Mouse (Mus musculus) cerebellum, postnatal 14 days (tissue): ENCODE data around the gene Tcp10c.
"Not testable (repeated sequence)": the region's sequence is repeated elsewhere in the genome, so short reads cannot be mapped to it uniquely, and the experiment has no call there.

Experiments
- DNase-seq, 2 experiments: peaks; one replicate each; pipeline ENCODE4 v3.0.0; 2021; ENCODE audit warnings: mixed read lengths in 2 of 2

Gene Tcp10c

DNA sequence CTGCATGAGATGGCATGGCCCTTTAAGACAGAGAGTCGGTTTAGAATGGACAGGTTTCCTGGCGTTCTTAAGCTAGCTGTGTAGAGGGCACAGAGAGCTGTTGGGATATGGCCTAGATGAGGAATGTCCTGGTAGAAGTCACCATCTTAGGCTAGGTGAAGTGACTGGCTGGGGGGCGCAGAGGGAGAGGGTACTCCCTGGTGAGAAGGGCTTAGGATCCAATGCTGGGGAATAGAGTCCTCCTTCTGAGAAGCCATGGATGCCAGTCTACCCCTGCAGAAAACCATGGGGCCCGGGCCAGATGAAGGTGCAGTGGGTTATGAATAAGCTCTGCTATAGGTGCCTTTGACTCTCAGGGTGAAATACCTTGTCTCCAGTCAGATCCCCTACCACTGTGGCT is at the start of gene Tcp10c:
Gene Tcp10c (plus strand): TSS at position 52 of the 400 bp plus-strand sequence.
- not testable (repeated sequence) for DNase-seq

DNA sequence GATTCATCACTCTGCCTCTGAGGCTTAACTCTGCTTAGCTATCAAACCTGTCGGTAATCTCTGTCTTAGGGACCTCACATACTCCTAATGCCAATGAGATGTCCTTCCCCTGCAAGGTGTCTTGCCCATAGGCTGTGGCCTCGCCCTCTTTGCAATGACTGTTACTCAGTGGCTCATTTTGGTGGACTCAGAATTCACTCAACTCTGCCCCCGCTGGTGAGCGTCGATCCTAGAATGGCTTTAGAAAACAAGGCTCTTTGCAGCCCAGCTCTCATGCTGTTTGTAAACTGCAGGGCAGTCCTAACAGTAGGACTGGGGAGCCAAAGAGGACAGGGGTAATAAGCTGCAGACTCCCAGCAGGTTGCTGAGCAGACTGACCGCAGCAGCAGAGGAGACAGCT is 46.5 kb upstream of the Tcp10c start:
- peak; percentile 15 to 26 for DNase-seq

DNA sequence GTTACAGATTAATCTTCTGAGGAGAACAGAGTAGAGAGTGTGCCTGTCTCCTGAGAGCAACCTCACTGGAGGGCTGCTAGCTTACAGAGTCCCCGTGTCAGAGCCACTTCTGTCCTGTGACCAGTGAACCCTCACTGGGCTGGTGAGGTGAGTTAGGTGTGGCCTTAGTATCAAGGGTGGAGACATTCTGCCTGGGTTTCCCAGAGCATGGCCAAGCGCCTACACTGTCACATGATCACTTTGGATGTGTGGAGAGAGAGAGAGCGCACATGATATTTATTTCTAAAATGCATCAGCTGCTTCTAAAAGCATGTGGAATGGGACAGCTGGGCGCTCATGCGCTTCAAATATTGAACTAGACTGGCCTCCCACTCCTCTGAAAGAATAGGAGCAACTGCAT is 46.0 kb upstream of the Tcp10c start:
- DNase-seq = not testable (repeated sequence)

DNA sequence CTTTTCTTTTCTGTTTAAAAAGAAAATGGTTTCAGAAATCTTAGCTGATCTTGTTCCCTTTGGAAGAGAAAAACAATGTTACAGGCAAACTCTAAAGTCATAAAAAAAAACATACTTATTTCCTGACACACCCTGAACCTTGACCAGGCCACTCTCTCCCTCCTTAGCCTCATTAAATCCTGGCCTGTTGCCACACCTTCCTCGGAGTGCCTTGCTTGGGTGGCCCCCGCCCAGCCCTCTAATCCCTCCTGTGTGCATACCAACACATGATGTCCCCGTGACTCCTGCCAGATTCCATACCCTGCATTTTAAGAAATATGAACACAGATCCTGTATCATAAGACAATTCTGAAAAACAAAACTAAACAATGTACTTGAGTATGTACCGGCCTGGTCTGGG is 45.6 kb upstream of the Tcp10c start:
- not testable (repeated sequence) for DNase-seq

DNA sequence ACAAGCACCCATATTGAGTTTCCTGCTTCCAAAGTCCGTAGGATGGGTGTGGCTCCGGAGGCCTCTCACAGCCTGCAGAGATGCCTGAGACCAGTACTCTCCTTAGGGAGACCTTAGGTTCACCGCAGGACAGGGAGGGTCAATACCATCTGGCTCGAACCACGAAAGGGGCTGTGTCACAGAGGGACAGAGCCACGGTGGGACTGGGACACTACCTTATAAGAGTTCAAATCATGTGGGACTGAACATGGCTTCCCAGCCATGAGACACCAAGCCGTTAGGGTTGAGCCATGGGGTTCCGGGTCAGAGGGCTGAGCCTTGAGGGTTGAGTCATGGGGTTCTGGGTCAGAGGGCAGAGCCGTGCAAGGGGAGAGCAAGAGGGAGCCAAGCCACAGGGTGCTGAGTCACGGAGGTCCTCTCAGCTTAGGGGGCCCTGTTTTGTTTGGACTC is 45.2 kb upstream of the Tcp10c start:
- not testable (repeated sequence) for DNase-seq

DNA sequence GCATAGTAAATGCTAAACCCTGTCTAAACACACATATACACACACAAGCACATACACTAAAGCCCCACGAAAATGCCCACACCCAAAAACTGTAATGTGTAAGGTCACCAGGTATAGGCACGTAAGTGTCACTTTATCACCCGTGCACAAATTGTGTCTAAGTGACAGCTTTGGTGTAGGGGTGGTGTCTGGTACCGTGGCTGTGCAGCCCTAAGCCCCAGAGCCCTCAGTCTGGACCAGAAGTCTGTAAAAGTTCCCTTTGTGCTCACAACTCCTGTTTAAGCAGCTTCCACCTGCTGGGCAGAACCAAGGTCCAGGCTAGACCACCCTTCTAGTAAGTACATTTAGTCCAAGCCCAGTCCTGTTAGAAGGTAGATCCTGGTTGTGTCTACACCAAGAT is 24.4 kb upstream of the Tcp10c start:
- DNase-seq = not testable (repeated sequence)

DNA sequence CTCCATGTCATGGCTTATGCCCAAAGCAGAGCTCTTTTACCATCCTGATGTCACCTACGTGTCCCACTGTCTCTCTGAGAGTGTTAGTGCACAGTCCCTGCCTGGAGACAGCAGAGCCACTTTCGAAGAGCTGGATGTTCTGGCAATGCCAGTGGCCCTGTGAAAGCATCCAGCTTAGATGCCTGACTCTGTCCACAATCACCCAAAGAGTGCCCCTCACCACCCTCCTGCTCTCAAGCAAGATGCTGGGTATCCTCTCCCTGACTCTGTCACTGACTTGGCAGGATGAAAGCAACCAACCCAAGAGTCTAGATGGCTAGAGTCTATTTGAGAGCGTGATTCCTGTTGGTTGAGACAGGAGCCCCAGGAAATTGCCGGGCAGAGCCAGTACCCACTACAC is 23.2 kb upstream of the Tcp10c start:
- not testable (repeated sequence) for DNase-seq

DNA sequence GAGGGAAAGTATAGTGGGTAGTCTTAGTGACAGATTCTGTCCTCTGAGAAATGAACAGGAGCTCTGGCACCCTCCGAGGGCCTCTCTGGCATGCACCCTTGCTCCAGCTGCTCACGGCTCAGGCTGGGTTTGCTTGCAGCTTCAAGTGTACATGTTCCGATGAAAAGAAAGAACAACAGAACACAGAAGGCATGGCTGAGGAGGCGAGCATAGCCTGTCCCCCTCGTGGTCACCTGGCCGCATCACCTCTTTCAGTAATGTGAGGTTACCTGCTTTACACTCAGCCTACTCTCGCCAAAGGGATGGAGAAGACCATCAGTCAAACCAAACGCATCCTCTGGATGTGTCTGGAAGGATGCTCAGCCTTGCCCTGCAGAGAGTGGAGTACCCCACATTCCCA is 21.9 kb upstream of the Tcp10c start:
- not testable (repeated sequence) for DNase-seq

DNA sequence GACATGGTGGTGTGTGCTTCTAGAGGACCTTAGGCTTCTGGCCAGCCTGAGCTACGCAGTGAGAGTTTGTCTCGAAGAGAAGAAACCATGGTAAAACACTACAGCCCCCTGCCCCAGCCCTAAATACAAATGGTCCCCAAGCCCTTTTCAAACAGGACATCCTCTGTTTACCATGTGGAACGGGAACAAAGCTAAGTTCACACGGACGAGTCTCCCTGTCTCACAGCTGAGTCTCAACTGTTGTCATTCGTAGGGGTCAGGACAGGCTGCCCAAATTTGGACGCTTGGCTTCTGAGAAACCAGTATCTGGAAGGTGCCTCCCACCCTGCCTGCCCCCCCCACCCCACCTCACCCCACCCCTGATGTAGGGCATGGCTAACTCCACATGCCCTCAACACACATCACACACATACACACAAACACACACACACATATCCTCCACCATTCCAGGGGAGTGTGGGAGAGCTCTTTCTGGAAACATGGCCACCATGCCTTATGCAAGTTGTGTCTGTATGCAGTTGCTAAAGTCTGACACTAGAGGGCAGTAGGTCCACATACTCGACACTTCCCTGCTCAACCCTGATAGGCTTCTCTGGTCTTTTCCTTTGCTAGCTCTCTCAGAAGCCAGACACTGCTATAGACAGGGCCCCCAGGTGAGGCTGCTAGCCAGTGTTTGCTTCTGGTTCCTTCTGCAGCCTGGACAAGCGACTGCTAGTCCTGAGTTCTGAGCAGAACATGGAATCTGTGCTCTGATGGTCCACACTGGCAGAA is 17.2 kb upstream of the Tcp10c start:
- DNase-seq = peak; percentile 69 to 70

DNA sequence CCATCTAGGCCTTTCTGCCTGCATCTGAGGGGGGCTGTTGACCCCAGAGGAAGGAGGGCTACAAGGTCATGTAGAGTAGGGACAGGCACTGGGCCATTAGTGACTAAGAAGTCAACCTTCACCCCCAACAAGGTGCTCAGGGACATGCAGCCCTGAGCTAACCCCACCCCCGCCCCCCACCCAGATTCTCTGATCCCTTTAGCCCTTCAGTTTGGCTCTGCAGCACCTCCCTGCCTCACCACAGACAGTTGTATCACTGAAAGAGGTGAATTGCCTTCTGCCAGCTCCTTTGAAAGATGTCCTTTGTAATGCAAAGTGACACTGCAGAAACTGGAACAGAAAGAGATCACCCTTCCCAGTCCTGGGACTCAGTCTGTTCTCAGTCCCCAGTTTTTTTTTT is 16.4 kb upstream of the Tcp10c start:
- not testable (repeated sequence) for DNase-seq

DNA sequence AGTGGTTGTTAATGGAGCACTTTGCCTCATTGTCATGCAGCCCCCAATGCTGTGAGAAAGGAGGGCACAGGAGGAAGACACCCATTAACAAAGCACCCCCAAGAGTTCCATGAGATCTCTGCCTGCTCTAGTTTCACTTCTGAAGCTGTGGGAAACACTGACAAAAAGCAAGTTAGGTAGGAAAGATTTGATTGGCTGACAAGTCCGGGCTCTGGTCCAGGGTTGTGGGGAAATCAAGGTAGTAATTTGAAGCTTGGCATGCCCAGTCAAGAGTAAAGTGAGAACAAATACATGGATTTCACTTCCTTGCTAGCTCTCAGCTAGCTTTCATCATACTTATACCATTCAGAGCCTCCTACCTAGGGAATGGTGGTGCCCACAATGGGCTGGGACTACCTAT is 14.3 kb upstream of the Tcp10c start:
- not testable (repeated sequence) for DNase-seq

DNA sequence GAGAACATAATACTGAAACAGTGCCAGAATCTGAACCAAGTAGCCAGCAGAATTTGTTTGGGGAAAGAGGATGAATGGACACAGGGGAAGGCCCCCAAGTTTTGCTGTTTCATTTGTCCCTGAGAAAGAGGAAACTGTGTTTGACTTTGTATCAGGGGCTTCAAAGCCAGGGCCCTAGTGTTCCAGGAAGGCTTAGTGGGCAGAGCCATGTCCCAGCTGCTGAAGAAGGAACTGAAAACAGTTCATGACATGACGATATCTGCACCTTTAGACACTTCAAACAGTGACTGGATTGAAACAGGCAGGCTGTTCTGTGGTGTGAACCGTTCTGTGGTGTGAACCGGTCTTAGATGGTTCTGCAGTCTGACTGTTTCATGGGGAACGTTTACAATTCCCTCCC is 8.4 kb upstream of the Tcp10c start:
- DNase-seq = not testable (repeated sequence)

DNA sequence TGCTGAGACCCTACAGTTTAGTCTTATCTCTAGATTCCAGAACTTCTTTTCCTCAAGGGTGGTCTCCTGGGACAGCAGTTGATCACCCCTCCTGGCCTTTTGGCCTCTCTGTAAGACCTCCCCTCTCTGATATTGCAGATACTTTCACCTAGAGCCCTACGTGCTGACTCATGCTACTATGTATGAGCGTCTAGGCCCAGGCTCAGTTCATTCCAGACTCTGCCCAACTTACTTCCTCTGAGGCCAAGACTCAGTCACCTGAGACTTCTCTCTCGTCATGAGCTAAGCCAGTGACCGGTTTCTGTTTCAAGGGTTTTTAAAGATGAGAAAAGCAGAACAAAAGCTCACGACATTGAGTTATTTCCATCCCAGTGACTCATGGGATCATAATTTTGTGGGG is 4.8 kb upstream of the Tcp10c start:
- DNase-seq = not testable (repeated sequence)

DNA sequence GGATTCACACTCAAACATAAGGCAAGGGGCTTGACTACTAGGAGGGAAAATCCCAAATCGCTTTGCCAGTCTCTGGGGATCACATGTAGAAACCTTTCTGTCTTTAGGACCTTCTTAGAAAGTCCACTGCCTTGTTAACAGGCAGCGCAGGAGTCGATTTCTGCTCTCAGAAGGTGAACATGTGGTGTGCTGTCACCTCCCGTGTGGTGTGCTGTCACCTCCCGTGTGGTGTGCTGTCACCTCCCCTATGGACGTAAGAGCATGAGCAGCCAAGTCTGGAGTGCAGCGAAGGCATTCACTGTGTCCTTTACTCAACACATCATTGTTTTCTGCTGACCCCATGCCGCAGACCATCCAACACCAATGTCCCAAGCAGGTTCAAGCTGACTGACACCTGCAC is 1.1 kb upstream of the Tcp10c start:
- not testable (repeated sequence) for DNase-seq

DNA sequence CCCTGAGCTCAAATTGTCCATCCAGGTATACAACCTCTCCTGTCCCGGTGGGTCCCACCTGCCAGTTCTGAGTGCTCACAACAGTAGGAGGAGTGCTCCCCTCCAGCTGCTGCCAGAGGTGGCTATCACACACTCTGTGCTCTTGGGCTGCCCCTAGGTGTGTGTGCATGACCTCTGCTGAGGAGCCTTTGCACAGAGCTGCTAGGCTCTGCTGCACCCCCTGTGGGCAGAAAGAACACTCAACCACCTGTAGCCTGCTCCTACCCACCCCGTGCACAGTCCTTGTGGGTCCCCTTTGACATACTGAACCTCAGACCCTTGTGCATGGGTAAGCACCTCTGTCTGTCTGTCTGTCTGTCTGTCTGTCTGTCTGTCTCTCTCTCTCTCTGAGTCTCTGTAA is 8.1 kb downstream of the Tcp10c start:
- DNase-seq = not testable (repeated sequence)

DNA sequence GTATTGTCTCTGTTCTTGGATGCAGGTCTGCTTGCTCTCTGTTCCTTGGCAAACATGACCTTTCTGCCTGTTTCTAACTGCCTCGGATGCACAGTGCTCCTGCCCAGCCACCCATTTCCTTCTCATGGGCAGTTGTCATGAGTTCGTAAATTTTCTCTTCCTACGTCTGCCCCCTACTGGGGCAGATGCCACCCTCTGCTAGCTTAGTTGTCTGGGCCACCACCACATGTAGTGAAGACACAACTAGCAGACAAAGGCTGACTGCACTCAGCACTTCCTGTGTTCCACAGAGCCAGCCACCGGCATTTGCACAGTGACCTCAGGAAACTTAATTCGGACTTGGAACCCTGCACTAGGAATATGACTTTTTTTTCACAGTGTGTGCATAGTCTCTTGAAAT is 9.4 kb downstream of the Tcp10c start:
- DNase-seq = not testable (repeated sequence)

DNA sequence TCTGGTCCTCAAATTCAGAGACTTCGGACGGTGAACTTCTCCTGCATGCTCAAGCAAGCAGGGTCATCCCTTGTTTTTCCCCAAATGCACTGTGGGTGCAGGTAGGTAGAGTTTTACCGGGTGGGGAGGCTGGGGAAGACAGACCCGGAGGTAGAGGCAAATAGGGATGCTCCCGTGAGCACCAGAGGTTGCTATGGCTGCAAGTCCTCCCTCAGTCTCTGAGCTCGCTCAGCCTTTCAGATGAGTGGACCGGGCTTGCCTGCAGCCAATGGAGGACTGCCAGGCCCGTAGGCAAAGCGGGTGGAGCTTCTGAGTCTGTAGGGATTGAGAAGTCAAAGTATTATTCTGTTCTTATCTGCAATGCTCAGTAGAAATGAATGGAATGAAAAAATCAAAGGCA is 9.8 kb downstream of the Tcp10c start:
- DNase-seq = not testable (repeated sequence)

DNA sequence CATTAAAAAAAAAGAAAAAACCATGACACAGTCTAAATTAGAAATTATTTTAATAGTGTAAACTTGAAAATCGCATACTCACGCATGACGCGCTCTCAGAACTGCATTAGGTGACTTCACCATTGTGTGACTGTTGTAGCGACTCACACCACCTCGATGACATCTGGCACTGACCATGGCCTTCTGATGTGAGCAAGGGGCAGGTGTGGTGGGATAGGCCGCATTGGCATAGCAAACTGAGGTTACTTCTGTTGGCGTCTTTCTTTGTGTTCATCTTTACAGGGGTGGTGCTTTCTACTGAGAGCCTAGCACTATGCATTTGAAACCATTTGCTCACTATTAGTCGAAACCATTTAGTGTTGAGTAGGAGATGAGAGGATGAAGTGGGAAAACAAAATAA is 12.8 kb downstream of the Tcp10c start:
- DNase-seq = not testable (repeated sequence)

DNA sequence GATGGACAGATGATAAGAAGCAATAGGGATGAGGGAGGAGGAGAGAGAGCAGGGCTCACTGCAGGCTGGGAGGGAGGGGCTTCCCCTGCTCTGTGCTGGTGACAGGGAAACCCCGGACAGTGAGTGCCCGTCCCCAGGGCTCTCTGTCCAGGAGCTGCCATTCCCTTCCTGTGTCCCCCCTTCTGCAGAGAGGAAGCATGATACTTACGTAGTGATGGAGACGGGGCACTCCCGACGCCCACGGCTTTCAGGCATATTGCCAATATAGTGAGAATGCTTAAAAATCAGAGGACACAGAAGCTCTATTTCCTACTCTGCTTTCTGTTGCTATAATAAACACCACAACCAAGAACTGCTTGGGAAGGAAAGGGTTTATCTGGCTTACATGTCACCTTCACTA is 14.3 kb downstream of the Tcp10c start:
- DNase-seq = not testable (repeated sequence)

DNA sequence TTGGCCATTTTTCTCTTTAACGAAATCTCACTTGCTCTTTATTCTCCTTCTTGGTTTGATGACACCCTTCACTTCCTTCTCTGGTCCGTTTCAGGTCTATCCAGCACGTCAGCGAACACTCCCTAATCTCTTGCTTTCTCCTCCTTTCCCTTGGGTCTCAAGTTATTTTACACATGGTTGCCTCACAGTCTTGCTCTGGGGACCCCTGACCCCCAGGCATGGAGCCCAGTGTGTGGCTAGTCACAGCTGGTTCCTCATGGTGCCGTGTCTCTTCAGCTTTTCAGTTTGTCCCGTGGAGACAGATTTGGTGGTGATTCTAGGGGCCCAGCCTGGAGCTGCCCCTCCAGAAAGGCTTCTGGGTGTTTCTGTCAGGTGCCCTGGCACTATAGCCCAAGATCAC is 16.4 kb downstream of the Tcp10c start:
- not testable (repeated sequence) for DNase-seq

DNA sequence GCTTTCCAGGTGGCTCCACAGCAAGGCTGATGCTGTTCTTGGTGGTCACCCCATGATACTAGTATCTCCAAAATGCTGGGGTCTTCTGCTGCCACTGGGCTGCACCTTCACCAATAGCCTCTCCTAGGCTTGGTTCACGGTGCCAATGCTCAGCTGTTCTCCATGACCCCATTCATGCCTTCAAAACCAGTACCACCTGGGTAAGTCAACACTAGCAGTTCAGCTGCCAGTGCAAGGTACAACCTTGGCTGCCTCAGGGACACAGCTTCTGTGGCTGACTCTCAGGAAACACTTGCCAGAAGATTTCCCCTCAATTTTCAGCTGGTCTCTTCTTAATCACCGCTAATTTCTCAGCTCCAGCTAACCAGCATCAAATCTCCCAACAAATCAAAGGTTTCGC is 24.0 kb downstream of the Tcp10c start:
- DNase-seq = not testable (repeated sequence)

DNA sequence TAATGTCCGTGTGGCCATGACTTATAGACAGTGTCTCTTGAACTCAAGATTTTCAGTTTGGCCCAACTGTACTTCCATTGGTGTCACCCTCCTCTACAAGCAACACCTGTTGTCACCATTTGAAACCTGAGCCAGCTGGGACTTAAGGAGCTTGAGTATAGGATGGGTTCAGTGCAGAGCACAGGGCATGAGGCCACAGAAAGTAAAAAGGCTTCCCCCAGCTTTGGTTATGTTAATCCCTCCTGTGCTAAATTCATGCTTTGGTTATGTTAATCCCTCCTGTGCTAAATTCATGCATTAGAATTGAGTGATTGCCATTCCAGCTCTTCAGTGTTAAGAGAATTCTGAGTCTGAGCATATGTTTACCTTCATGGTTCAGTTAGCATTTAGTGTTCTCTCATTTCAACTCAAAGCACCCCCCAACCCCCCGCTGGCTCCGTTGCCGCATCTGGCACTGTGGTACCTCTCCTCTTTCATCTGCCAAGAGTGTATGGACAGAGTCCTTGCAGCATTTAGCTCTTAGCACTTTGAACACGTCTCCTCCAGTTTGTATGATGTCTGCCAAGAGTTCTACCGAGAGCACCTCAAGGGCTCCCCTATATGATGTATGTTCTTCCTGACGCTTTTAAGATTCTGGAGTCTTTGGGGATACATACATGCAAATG is 25.7 kb downstream of the Tcp10c start:
- DNase-seq = not testable (repeated sequence)

DNA sequence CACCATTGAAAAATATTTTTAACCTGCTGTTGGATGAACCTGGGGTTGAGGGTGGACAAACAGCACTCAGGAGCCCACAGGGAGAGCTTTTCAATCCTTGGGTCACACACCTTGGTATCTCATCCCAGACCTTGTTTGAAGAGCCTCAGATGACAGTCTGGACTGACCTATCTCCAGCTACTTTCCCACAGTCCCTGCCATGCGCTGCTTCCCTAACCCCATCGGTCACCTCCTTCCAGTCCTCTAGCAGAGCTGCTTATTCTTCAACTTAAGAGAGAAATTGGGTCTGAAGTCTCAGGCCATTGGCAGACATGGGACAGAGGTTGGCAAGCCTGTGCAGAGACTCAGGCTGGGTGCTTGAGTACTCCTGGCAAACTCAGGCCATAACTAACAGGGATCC is 26.9 kb downstream of the Tcp10c start:
- not testable (repeated sequence) for DNase-seq

DNA sequence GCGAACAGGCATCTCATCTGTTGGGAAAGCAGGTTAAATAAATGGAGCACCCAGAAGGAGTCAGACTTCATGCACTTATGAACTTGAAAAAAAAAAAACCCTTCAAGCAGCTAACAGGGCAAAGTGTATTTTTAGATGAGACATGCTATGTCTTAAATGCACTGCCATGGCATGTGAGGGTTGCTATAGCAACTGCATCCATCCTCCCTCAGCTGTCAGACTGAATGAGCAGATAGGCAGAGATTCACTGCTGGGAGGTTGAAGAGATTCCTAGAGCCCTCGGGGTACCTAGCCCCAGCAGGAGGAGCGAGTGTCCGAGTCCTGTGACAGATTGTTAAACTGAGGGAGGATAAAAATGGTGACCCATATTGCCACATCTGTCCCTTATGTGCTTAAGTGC is 36.6 kb downstream of the Tcp10c start:
- DNase-seq = not testable (repeated sequence)
